Mouse (Mus musculus): Measurements from ENCODE around the gene Tob1.

The Tob1 gene

DNA sequence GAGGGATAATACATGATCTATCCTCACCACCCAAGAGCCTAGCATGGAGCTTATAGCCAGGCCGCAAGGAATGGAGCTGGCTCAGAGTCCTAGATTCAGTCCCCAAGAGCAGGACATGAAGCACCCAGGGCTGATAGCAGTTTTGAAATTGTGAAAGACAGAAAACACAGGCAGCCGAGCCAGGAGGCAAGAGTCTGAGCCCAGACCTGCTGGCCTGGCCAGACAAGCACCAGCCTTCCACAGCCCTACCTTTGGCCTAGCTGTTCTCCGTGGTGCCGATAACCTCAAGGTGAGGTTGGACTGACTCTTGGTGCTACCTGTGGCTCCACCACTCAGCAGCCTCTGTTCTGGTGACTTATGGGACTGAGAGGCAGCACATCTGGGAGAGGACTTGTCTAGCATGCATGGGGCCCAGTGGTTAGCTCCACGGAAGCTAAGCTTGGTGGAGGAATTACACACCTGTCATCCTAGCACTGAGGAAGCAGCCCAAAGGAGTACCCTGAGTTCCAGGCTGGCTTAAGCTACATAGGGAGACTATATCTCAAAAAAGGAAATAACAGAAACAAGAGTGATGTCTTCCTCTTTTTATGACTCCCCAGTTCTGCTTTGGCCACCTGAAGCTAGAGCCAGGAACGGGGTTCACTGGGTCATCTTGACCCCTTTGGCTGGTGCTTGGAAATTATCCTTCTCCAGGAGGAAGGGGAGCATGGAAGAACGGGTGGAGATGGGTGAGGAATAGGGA is 12.7 kb upstream of the Tob1 start:
- no peak for DNase-seq (ENCODE audit: low read depth, low spot score)

- no peak for DNase-seq (ENCODE audit: low read depth, low spot score)
Observed at GRCm38 (mm10) chr11:94199771-94200170, 11.5 kb upstream of the Tob1 start.

DNA sequence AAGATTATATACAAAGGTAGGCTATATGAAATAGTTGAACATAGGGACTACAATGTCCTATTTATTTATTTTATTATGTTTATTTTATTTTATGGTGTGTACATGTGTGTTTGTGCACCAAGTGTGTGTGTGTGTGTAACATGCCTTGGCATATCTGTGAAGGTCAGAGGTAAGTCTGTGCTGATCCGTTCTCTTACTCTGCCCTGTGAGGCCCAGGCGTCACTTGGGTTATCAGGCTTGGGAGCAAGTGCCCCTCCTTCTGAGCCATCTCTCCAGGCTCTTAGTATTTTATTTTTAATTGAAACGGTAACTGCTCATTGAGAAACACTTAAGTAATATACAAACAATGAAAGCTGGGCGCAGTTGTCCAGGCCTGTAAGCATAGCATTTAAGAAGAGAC is 10.8 kb upstream of the Tob1 start:
- DNase-seq (ENCODE audit: low read depth, low spot score) = no peak

DNA sequence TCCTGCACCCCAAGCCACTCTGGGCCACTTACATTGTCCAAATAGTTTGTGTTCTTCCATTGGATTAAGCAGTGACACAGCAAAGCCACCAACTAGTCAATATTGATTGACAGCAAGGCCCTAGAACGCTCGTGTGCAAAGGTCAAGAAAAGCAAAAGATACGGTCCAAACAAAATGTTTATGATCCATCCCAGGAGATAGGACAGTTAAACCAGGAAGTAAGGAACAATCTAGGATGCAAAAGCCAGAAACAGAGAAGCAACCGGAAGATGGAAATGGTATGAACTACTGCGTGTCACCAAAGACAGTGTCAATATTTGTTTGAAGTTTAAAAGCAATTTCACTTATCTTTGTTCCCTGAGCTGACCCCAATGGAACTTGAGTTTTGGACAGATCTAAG is 9.1 kb upstream of the Tob1 start:
- DNase-seq (ENCODE audit: low read depth, low spot score) = no peak

DNA sequence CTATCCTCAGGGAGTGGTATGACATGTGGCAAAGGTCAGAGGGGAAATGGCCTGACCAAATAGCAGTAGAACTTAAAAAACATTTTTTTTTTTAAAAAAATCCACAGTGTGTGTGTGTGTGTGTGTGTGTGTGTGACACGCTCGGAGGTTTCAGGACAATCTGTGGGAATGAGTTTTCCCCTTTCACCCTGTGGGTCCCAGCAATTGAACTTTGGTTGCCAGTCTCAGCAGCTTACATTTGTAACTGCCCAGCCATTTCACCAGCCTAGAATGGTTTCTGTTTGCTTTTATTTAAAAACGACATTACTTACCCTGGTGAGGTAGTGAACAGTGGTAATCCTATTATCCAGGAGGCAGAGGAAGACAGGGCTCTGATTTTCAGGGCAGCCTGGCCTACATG is 8.2 kb upstream of the Tob1 start:
- no peak for DNase-seq (ENCODE audit: low read depth, low spot score)

- peak; percentile 61 for DNase-seq (ENCODE audit: low read depth, low spot score)
Observed at GRCm38 (mm10) chr11:94206398-94207114, 4.7 kb upstream of the Tob1 start.

DNA sequence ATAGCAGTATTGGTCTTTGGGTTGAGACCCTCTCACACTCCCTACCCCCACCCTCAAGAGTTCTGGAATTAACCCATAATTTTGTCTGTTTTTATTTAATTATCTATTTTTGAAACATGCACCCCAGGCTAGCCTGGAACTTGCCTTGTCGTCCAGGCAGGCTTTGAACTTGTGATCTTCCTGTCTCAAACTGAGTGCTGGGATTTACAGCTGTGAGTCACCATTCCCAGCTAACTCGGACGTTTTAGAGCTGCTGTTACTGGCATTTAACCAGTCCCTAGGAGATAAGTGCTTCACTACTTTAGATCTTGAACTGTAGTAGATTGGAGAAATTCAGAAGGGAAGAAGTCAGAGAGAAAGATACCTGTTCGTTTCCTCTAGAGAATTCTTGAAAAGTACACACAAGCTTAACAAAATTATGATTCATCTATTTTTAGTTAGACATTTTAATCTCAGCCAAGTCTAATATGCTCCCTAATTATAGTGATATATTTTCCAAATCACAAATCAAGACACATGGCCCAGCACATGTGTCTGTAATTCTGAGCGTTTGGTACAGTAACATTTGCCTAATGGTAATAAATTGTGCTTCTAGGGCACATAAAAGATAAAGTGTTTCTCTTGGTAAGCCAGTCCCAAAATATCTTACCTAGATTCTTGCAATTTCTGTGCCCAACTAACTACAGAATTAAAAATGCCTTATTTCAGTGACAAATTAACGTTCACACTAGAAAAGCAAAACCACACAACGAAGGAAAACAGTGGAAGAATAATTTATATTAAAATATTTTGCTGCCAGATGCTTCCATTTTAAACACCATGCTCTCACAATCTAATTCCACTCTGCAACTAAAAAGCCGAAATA is 2.2 kb upstream of the Tob1 start:
- DNase-seq (ENCODE audit: low read depth, low spot score) = peak; percentile 18

DNA sequence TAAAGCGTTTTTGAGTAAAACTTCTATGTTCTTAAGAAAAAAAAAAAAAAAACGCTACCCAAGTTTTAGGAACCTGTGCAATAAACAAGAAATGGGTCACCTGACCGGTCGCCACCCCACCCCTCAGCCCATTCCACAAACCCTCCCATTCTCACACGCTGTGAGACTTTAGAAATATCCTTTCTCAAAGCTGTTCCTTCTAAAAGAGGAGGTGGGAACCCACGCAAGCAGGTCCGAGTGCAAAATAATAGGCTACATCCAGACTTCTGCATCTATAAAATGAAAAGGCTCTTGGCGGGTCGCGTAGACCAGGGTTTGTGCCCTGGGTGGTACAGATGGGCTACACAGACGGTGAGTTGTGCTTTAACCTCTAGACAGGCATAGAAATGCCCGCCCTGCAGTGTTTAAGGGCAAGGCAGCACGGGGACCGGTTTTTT is 1.5 kb upstream of the Tob1 start:
- no peak for DNase-seq (ENCODE audit: low read depth, low spot score)

DNA sequence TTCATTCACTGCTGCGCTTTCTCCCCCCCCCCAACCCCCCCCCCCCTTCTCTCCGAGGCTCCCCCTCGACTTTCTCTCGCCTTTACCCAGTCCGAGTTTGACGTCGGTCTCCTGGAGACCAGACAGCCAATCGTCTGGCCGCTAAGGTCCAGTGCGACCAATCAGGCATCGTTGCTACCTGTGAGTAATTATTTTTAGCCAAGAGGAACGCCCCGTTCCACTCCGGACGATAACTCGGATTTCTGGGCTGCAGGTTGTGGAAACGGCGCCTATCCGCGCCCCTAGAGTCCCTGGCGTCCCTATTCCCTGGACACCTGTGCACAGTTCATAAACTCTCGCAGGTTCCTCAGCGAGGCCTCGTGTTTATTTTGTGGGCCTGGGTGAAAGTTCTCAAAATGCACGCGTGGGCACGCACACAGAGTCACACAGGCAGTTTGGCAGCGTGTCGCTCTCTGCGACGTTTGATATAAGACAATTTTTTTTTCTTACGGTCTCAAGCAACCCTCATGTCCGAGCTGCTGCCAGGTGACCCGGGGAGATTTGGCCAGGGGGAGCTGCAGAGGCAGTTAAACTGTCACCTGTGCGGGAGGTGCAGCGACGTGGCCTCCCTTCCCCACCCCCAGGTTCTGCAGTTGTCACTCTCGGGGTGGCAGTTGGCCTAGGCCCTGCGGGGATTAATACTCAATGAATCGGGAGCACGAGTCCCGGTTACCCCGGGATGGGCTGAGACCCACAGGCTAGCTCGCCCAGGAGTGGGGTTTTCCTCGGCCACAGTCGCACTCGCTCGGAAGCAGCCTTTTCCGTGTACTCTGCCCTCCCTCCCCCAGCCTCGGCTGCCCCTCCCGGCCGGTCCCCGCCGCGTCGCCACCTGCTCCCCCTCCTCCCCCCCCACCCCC is 815 bp upstream of the Tob1 start:
- DNase-seq (ENCODE audit: low read depth, low spot score) = peak; percentile 100

DNA sequence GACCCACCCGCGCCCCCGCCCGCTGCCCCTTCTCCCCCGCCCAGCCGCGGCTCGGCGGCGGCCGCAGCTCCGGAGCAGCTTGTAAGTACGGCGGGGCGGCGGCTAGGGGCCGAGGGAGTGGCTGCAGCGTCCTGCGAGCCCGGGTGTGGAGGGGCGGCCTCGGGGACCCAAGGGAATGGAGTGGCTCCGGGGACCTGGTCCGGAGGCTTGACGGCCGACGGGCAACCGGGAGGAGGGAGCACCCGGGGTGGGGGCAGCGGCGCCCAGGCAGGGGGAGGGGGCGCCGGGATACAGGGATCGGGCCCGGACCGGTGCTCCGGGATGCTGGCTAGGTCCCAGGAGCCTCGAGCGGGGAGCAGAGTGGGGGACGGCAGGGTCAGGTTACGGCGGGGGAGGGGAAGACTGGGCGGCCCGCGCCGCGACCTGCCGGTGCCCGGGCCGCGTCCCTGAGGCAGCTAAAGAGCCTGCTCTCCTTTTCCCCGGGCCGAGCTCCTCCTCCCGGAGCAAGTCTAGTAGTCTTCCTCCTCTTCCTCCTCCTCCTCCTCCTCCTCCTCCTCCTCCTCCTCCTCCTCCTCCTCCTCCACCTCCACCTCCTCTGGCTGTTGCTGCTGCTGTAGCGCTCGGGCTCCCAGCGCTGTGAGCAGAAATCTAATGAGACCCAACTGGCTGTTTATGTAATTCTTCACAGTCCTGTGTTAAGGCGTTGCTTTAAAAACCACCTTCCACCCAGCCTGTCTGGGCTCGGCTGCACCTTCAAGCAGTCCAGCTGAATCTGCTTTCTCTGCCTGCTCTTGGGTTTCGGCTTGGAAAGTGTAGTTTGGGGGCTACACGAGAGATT is 616 bp downstream of the Tob1 start:
- DNase-seq (ENCODE audit: low read depth, low spot score) = peak; percentile 85

DNA sequence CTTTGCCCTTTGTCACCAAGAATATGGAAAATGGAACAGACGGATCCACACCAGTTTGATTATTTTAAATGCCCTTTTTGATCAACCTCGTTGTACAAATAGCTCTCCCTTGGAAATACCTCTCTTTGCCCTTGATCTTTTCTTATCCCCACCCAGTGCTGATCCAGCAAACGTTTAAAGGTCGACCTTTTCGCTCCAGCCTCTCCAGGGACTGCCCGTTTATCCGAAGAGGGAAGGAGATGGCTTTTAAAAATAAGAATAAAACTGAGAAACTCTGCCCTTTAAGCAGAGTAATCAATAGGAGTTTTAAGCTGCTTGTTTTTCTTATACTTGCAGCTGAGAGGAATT is 1.2 kb downstream of the Tob1 start:
- no peak for DNase-seq (ENCODE audit: low read depth, low spot score)

DNA sequence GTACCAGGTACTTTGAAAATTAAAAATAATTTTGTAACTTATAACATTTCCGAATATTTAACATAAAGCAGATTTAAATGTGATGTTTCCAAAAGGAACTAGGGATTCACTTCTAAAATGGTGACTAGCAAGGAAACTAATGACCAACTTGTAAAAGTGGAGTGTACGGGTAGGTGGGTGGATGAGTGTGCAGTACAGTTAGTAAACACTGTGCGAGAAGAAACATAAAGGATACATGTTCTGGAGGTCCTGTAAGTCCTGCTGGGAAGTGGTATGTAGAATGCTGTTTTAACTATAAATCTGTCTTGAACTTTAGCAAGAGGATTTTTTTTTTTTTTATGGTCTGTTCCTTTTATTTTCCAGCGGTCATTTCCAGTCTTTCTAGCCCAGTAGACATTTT is 1.7 kb downstream of the Tob1 start:
- no peak for DNase-seq (ENCODE audit: low read depth, low spot score)

DNA sequence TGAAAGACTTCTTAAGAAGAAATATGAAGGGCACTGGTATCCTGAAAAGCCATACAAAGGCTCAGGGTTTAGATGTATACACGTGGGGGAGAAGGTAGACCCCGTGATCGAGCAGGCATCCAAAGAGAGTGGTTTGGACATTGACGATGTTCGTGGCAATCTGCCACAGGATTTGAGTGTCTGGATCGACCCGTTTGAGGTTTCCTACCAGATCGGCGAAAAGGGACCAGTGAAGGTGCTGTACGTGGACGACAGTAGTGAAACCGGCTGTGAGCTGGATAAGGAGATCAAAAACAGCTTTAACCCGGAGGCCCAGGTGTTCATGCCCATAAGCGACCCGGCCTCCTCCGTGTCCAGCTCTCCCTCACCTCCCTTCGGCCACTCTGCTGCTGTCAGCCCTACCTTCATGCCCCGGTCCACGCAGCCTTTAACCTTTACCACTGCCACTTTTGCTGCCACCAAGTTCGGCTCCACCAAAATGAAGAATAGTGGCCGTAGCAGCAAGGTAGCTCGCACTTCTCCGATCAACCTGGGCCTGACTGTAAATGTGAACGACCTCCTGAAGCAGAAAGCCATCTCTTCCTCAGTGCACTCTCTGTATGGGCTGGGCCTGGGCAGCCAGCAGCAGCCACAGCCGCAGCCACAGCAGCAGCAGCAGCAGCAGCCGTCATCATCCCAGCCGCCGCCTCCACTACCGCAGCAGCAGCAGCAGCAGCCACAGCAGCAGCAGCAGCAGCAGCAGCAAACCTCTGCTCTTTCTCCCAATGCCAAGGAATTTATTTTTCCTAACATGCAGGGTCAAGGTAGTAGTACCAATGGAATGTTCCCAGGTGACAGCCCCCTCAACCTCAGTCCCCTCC is 2.7 kb downstream of the Tob1 start:
- peak; percentile 55 for DNase-seq (ENCODE audit: low read depth, low spot score)

DNA sequence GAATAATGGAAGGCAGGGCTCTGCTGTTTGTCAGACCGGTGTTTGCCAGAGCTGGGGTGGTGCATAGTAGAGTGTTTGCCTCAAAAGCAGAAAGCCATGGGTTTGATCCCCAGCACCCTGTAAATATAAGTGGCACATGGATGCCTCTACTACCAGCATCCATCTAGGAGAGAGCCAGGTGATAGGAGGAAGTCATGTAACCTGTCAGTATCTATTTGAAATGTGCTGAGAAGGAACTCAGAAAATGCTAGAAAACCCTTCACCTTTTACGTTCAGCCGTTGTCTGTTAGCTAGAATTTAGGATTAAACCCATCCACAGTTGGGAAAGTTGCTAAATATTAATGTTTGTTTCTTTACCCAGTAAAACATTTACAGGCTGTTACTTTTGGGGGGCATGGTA is 4.3 kb downstream of the Tob1 start:
- no peak for DNase-seq (ENCODE audit: low read depth, low spot score)

DNA sequence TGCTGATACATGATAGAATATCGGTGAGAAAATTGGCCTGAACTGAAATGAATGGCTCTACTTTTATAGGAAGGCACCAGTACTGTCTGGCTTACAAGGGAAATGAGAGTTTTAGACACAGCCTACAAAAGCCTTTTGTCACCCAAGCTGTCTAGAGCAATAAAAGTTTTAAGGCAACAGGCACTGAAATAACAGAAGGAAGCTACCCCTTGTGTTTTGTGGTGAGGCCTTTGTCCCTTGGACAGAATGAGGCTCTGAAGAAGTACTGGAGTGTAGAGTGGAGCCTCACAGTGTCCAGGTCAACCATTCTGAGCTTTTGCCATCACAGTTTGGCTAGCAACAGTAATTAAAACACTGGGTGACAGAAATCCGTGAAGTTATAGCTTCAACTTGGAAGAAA is 5.0 kb downstream of the Tob1 start:
- DNase-seq (ENCODE audit: low read depth, low spot score) = no peak

DNA sequence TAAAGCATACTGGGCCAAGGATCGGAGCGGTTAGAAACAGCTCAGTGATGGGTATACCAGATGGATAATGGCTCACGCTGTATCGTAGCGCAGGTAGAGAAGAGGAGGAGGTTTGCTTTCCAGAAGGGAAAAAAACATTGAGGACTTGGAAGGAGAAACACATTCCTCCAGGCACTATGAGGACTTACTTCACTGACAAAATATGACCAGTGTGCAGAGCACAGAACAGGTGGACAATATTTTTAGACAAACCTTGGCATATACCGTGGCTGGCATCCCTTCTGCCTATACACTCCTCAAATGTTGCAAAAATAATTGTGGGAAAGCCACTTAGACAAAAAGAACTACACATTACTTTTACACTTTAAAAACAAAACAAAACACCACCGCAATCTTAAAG is 10.0 kb downstream of the Tob1 start:
- peak; percentile 72 for DNase-seq (ENCODE audit: low read depth, low spot score)

DNA sequence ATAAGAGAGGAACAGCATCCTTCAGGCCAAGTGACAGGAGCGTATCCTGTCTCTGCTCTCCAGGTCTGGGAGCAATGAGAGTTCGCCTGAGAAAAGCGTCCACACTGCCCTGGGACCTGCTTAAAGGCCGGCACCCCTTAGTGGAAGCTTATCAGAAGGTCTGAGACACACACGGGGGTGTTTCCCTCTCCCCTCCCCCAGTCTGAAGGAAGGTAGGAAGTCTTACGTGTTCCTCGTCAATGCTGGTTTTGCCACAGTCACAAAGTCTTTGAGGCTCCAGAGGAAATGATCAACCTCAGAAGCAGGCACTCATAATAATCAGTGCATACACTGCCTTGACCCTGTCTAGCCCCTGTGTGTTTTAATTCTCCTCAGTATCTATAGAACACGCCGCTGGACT is 12.3 kb downstream of the Tob1 start:
- no peak for DNase-seq (ENCODE audit: low read depth, low spot score)

- DNase-seq (ENCODE audit: low read depth, low spot score) = peak; percentile 89
Observed at GRCm38 (mm10) chr11:94225985-94226384, 14.7 kb downstream of the Tob1 start.

GRCm38 (mm10) chr11:94228416-94228815 is 17.2 kb downstream of the Tob1 start:
- DNase-seq (ENCODE audit: low read depth, low spot score) = peak; percentile 74

Measured in brain, adult 2 months (tissue).